In the genomic region with DNA sequence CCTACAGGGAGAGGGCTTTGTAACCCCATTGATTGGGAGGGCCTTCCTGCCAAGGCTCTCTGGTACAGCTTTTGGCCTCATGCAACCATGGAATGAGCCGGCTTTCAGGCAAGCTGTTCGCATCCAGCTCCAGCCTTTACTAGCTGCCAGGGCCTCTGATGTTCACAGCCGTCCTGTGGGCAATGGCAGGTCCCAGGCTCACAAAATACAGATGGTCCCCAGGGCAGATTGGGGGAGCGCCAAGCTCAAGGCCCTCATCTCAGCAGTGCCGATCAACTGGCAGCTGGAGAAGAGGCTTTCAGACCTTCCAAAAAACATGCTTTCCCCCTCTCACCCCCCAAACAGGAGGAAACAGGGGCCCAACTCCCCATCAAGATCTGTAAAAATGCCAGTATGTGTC, we compare ENCODE assay signal across 13 mouse cellular contexts.
DNase-seq lines count a peak whose midpoint lies in the region; ATAC-seq and TF ChIP-seq lines count a peak whose summit lies in the region.
"Had no signal": no experiment of that assay in that cellular context is flagged by ENCODE, and none has a peak within 500 bp of the region (broad histone marks: within the 10 kb centered on the region; RNA-seq: fewer than 3 reads in every experiment).

No protein-coding gene starts in this region.

- no peak overlapping the region for H3K4me3 ChIP-seq in forebrain, embryonic 14.5 days (ENCODE audit: low read depth, low read length)
- no peak overlapping the region for H3K4me3 ChIP-seq in forebrain, embryonic 13.5 days
- no peak overlapping the region for H3K4me3 ChIP-seq in hindbrain, postnatal 0 days (ENCODE audit: low read length)
- H3K4me3 ChIP-seq in hindbrain, embryonic 14.5 days (replicated peaks; ENCODE audit: low read length) = no peak overlapping the region
- H3K4me3 ChIP-seq: heart, embryonic 15.5 days had no signal

- DNase-seq in forebrain, embryonic 14.5 days (ENCODE audit: low spot score) = peak; percentile 8
- peak; percentile 70 for DNase-seq in hindbrain, postnatal 0 days (ENCODE audit: low spot score)
- no peak for DNase-seq in hindbrain, embryonic 14.5 days (ENCODE audit: low spot score)
- DNase-seq in cerebellum, adult 11-12 months = peak; percentile 12
- DNase-seq in layer of hippocampus, adult 18-20 months (ENCODE audit: low spot score in 2 of 2) = peak; percentile 13 to 39
- DNase-seq in lung, postnatal 36 days = no peak
- DNase-seq in thymus, adult 18-20 months = no peak
- DNase-seq: kidney, adult 9 months; liver, postnatal 0 days; midbrain, embryonic 14.5 days had no signal

- H3K36me3 ChIP-seq in forebrain, embryonic 14.5 days (ENCODE audit: control insufficient read depth, insufficient read depth, low read length) = no peaks in the 10 kb centered on the region
- no peaks in the 10 kb centered on the region for H3K36me3 ChIP-seq in forebrain, embryonic 13.5 days (ENCODE audit: poor library complexity, severe bottlenecking)
- no peaks in the 10 kb centered on the region for H3K36me3 ChIP-seq in hindbrain, postnatal 0 days (ENCODE audit: insufficient read depth, low read length)
- no peaks in the 10 kb centered on the region for H3K36me3 ChIP-seq in hindbrain, embryonic 14.5 days (replicated peaks; ENCODE audit: control insufficient read depth, insufficient read depth)
- H3K36me3 ChIP-seq: heart, embryonic 15.5 days had no signal

- no peak overlapping the region for H3K27ac ChIP-seq in forebrain, embryonic 14.5 days (ENCODE audit: low read depth, low read length)
- H3K27ac ChIP-seq in forebrain, embryonic 13.5 days = no peak overlapping the region
- no peak overlapping the region for H3K27ac ChIP-seq in hindbrain, postnatal 0 days
- H3K27ac ChIP-seq in hindbrain, embryonic 14.5 days = no peak overlapping the region
- H3K27ac ChIP-seq: heart, embryonic 15.5 days; macrophage had no signal

- H3K27me3 ChIP-seq in forebrain, embryonic 14.5 days (replicated peaks; ENCODE audit: control insufficient read depth, insufficient read depth, low read length) = no peaks in the 10 kb centered on the region
- H3K27me3 ChIP-seq in forebrain, embryonic 13.5 days = no peaks in the 10 kb centered on the region
- H3K27me3 ChIP-seq in hindbrain, postnatal 0 days (ENCODE audit: insufficient read depth, low read length) = no peaks in the 10 kb centered on the region
- H3K27me3 ChIP-seq in hindbrain, embryonic 14.5 days (ENCODE audit: control insufficient read depth, insufficient read depth, low read length) = no peaks in the 10 kb centered on the region
- H3K27me3 ChIP-seq: heart, embryonic 15.5 days had no signal

- no peaks in the 10 kb centered on the region for H3K4me1 ChIP-seq in forebrain, embryonic 14.5 days (ENCODE audit: control insufficient read depth, insufficient read depth, low read length)
- H3K4me1 ChIP-seq in forebrain, embryonic 13.5 days = no peaks in the 10 kb centered on the region
- no peaks in the 10 kb centered on the region for H3K4me1 ChIP-seq in hindbrain, postnatal 0 days (ENCODE audit: insufficient read depth, low read length)
- H3K4me1 ChIP-seq in hindbrain, embryonic 14.5 days (replicated peaks; ENCODE audit: control insufficient read depth, insufficient read depth, low read length) = no peaks in the 10 kb centered on the region
- H3K4me1 ChIP-seq: heart, embryonic 15.5 days had no signal

- H3K4me2 ChIP-seq in forebrain, embryonic 14.5 days (ENCODE audit: low read length) = no peak overlapping the region
- H3K4me2 ChIP-seq in forebrain, embryonic 13.5 days = no peak overlapping the region
- H3K4me2 ChIP-seq in hindbrain, postnatal 0 days (ENCODE audit: low read depth, low read length) = no peak overlapping the region
- H3K4me2 ChIP-seq in hindbrain, embryonic 14.5 days (replicated peaks) = no peak overlapping the region
- H3K4me2 ChIP-seq: heart, embryonic 15.5 days had no signal

- 77% methylated on average over 5 of the region's 5 CpGs for WGBS in forebrain, embryonic 14.5 days
- 83% methylated on average over 5 of the region's 5 CpGs for WGBS in forebrain, embryonic 13.5 days
- 47% methylated on average over 5 of the region's 5 CpGs for WGBS in hindbrain, postnatal 0 days
- 78% methylated on average over 5 of the region's 5 CpGs for WGBS in hindbrain, embryonic 14.5 days

- no peaks in the 10 kb centered on the region for H3K9me3 ChIP-seq in forebrain, embryonic 14.5 days (replicated peaks; ENCODE audit: control insufficient read depth, low read length)
- H3K9me3 ChIP-seq in forebrain, embryonic 13.5 days (replicated peaks) = no peaks in the 10 kb centered on the region
- no peaks in the 10 kb centered on the region for H3K9me3 ChIP-seq in hindbrain, postnatal 0 days (ENCODE audit: low read length)
- no peaks in the 10 kb centered on the region for H3K9me3 ChIP-seq in hindbrain, embryonic 14.5 days (ENCODE audit: control insufficient read depth, low read length)
- H3K9me3 ChIP-seq: heart, embryonic 15.5 days had no signal

- TF ChIP-seq CTCF in hindbrain, postnatal 0 days (IDR thresholded peaks at IDR 0.05; ENCODE audit: low read depth) = no peak

- ATAC-seq in forebrain, embryonic 14.5 days = no peak
- ATAC-seq in forebrain, embryonic 13.5 days = no peak
- no peak for ATAC-seq in hindbrain, postnatal 0 days
- ATAC-seq in hindbrain, embryonic 14.5 days (ENCODE audit: low FRiP score) = no peak
- ATAC-seq: liver, postnatal 0 days had no signal

- no peak overlapping the region for H3K9ac ChIP-seq in forebrain, embryonic 14.5 days (ENCODE audit: low read length)
- no peak overlapping the region for H3K9ac ChIP-seq in forebrain, embryonic 13.5 days
- H3K9ac ChIP-seq in hindbrain, postnatal 0 days (replicated peaks; ENCODE audit: low read length) = no peak overlapping the region
- H3K9ac ChIP-seq in hindbrain, embryonic 14.5 days = no peak overlapping the region
- H3K9ac ChIP-seq: heart, embryonic 15.5 days; liver, postnatal 0 days had no signal

Comparison
In these comparisons a context has a peak if more than half of its experiments do, and no peak if none do; other contexts are left out.
1. DNase-seq: peak in forebrain, embryonic 14.5 days (single experiment), hindbrain, postnatal 0 days (single experiment), cerebellum, adult 11-12 months (single experiment) and layer of hippocampus, adult 18-20 months (2 of 2); none in hindbrain, embryonic 14.5 days (single experiment), lung, postnatal 36 days (single experiment) and thymus, adult 18-20 months (0 of 2).